Mouse (Mus musculus) midbrain, embryonic 16.5 days (tissue): Measurements from ENCODE around the gene Gnptab. TPM values are rescaled to one million over a fixed set of nuclear protein-coding genes. Genes with fewer than 3 reads are reported as not detected.

Experiments
- polyA plus RNA-seq: library from polyadenylated mRNA; unstranded; fragments of >200 nt; fragmentation: Nextera tagmentation; extraction: Ambion mirVana; gene quantifications from 2 replicates; pipeline ENCODE4 v1.2.1, GENCODE M21; 2015

Gnptab gene
- polyA plus RNA-seq, 1 experiment from 2014 or later = 25.9 TPM

Other genes with a start within 250 kb of the Gnptab start
- gene Parpbp, start 232.2 kb upstream of the Gnptab start, polyA plus RNA-seq = 1.4 TPM in 2 replicates
- gene Nup37, start 232.1 kb upstream of the Gnptab start, polyA plus RNA-seq = 20.6 and 23.8 TPM in 2 replicates
- gene Washc3, start 178.0 kb upstream of the Gnptab start, polyA plus RNA-seq = 39.7 and 40.3 TPM in 2 replicates
- gene Dram1, start 52 bp upstream of the Gnptab start, polyA plus RNA-seq = 0.57 and 0.80 TPM in 2 replicates
- 0.51 and 0.72 TPM in 2 replicates for gene Sycp3, start 80.4 kb downstream of the Gnptab start, polyA plus RNA-seq
- gene Chpt1, start 124.9 kb downstream of the Gnptab start, polyA plus RNA-seq = 7.7 and 8.0 TPM in 2 replicates
- 1.5 and 1.9 TPM in 2 replicates for gene Mybpc1, start 226.0 kb downstream of the Gnptab start, polyA plus RNA-seq